Mouse (Mus musculus) cortical plate, adult 2 months (tissue): ENCODE measurements around the gene Vegfa. TPM values are rescaled to one million over a fixed set of nuclear protein-coding genes. Genes with fewer than 3 reads are reported as not detected.

ENCODE experiments used
- H3K27ac ChIP-seq: fragments of 200-500 bp; 2 replicates; pipeline ENCODE4 v1.5.1; 2012; ENCODE audit warnings: low read length, control low read depth, inconsistent platforms; ENCODE audit not compliant: insufficient read depth
- H3K4me1 ChIP-seq: fragments of 200-500 bp; 2 replicates; pipeline ENCODE4 v1.6.1; 2011; ENCODE audit warnings: low read length; ENCODE audit not compliant: control insufficient read depth, insufficient read depth
- H3K4me3 ChIP-seq: fragments of 200-500 bp; 2 replicates; pipeline ENCODE4 v1.5.1; 2011; ENCODE audit warnings: mild to moderate bottlenecking, low read length, control low read depth; ENCODE audit not compliant: insufficient read depth
- CTCF ChIP-seq: fragments of 200-500 bp; IDR thresholded peaks from 2 replicates; pipeline ENCODE4 v1.5.1; 2011; ENCODE audit warnings: mild to moderate bottlenecking, control low read depth, low read length; ENCODE audit not compliant: insufficient read depth; ENCODE audit errors: extremely low read depth
- POLR2A ChIP-seq: fragments of 200-500 bp; IDR thresholded peaks from 2 replicates; pipeline ENCODE4 v1.6.1; 2011; ENCODE audit warnings: mild to moderate bottlenecking, low read length, control low read depth; ENCODE audit not compliant: insufficient read depth; ENCODE audit errors: extremely low read depth
- polyA plus RNA-seq: library from polyadenylated mRNA; depleted of rRNA; stranded (reverse); fragments of >200 nt; gene quantifications from 2 replicates; pipeline ENCODE4 v1.2.3, GENCODE M21; 2012

Vegfa gene
- polyA plus RNA-seq, 1 experiment, result 138 TPM

DNA sequence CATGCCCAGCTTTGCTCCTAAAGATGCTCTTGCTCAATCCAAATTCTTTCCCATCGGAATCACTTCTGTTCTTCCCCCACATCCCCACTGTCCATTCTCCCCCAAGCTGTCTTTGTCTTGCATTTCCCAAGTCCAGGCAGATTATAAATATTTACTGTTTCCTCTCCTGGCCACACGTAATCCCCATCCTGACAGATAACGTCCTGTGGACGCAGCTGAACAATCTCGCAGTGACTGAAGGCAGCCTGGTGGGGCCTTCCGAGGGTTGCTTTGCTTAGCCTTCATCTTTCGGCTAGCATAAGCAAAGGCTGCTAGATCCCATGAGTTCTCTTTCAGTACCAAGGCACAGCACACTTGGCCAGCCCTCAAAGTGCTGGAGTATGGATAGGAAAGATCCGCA, 20.0 kb downstream of the Vegfa start:
- H3K4me1 ChIP-seq, result no peaks in the 10 kb centered on the region
- TF ChIP-seq CTCF (no peak), POLR2A (no peak)
- no peak overlapping the region for H3K27ac ChIP-seq
- H3K4me3 ChIP-seq, result no peak overlapping the region

DNA sequence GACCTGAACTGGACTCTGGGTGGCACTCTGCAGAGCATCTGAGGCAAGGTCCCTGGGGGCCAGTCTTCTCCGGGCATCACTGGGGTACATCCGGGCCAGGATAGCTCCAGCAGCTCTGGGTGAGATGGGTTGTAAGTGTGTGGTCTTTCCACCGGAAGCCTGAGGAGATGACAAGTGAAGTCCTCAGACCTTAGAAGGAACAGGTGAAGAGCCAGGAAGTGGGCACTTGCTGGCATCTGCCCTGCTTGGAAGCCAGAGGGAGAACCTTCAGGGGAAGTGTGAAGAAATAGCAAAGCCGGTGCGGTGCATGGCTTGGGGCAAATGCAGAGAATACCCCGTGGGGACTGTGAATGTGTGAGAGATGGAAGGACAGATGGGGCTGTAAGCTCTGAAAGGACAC, 21.7 kb downstream of the Vegfa start:
- H3K27ac ChIP-seq, result no peak overlapping the region
- no peaks in the 10 kb centered on the region for H3K4me1 ChIP-seq
- no peak overlapping the region for H3K4me3 ChIP-seq
- no peak for TF ChIP-seq POLR2A
- no peak for TF ChIP-seq CTCF

DNA sequence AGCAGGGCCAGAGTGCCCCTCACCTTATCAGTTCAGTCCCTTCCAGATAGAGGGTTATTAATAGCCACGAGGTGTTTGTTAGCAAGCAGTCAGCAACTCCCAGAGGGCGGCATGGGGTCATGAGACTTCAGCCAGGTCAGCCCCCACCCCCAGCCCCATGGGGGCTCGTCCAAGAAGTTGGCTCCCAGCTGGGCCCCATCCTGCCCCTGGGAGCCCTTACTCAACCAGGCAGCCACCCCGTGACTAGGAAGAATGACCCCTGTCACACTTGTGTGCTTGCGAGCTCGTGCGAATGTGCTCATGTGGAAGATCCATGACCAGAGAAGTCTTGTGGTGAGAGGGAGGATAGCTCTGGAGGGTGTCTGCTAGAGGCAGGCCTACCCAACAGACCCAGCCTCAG, 23.0 kb downstream of the Vegfa start:
- TF ChIP-seq POLR2A, result no peak
- TF ChIP-seq CTCF, result no peak
- H3K27ac ChIP-seq, result no peak overlapping the region
- no peaks in the 10 kb centered on the region for H3K4me1 ChIP-seq
- no peak overlapping the region for H3K4me3 ChIP-seq

DNA sequence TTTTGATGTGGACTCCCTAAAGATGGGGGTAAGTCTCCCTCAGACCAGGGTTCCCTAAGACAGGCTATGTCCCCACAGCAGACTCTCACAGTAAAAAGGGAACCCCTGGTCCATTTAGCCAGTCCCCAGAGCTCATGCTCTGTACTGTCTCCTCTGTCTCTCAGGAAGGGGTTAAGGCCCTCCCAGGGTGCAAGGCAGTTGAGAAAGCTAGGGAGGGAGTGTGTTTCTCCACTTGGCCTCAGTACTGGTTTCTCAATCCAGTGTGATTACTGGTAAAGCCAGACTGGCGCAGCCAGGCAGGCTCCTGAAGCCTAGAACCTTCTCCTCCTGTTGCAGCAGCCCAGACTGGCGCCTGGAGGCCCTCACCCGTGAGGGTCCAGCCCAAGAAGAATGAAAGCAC, 26.7 kb downstream of the Vegfa start:
- H3K4me3 ChIP-seq, result no peak overlapping the region
- H3K4me1 ChIP-seq, result no peaks in the 10 kb centered on the region
- H3K27ac ChIP-seq, result no peak overlapping the region
- TF ChIP-seq CTCF, result no peak
- no peak for TF ChIP-seq POLR2A

DNA sequence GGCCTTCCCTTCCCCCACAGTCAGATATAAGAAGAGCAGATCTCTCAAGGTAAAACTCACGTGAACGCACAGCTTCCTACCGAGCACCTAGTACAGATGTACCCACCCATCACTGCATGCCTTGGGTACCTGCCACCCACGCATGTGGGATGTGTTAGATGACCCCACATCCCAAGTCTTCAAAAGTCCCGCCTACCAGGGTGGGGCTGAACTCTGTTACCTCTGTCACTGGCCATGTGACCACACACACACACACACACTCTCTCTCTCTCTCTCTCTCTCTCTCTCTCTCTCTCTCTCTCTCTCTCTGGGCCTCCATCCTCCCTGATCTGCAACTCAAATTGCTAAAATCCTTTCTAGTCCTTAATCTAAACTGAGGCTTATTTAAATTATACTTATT, 27.7 kb downstream of the Vegfa start:
- no peaks in the 10 kb centered on the region for H3K4me1 ChIP-seq
- H3K4me3 ChIP-seq, result no peak overlapping the region
- no peak overlapping the region for H3K27ac ChIP-seq
- TF ChIP-seq CTCF (no peak), POLR2A (no peak)

DNA sequence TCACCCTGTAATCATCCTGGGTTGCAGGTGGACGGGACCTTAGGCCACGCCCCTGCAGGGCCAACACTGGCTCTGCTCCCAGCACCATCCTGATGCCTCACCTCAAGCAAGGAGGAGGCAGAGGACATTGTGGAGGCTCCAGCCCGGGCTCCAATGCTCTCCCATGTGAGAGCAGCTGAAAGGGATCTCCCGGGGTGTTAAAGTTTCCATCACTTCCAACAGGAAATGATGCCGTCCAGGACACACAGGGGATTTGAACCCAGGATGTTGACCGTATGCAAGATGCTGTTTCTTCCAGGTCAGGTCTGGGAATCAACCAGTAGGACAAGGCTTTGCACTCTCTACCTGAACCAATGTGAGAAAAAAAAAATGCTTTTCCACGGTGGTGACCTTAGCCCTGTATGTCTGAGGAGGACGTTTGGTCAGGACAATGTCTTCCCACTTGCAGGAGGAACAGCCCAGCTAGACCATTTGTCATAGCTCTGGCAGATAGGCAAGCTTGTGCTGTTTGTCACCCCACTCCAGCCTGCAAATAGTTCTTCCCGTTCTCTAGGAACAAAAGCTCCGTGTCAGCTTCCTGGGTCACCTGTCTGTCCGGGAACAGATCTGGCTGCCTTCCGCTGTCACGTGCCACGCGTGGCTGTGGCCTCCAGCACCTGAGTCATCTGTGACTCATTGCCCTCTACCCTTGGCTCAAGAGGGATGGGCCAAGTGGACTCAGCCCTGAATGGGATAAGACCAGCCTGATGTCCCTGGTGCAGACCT, 28.3 kb downstream of the Vegfa start:
- TF ChIP-seq CTCF (no peak), POLR2A (no peak)
- no peak overlapping the region for H3K27ac ChIP-seq

DNA sequence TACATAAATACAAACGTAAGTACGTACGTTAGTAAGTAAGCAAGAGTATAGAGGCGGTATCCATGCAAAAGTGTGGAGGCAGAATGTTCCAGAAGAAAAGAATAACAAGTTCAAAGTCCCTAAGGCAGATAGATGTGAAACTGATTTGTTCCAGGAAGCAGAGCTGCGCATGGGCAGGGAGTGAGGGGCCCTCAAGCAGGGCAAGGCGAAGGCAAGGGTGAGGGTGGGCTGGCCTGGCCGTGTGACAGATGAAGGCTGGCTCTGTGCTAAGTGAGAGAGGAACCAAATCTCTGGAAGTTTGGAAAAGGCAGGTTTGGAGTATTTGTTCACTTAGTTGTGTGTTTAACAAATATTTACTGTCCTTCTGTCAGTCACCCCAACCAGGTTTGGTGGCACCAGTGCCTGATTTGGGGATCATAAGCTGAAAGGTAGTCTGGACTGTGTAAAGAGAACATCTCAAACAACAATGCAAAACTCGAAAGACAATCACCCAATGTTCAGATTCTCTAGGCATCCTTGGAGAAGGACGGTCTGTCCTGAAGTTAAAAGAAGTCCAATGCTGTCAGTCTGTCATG, 32.7 kb downstream of the Vegfa start:
- Histone ChIP-seq H3K4me3 (no peak overlapping the region), H3K4me1 (no peaks in the 10 kb centered on the region), H3K27ac (no peak overlapping the region)
- TF ChIP-seq CTCF (no peak), POLR2A (no peak)

More for the DNA sequence above, 28.3 kb downstream of the Vegfa start:
- H3K4me3 ChIP-seq, result no peak overlapping the region
- H3K4me1 ChIP-seq, result no peaks in the 10 kb centered on the region

DNA sequence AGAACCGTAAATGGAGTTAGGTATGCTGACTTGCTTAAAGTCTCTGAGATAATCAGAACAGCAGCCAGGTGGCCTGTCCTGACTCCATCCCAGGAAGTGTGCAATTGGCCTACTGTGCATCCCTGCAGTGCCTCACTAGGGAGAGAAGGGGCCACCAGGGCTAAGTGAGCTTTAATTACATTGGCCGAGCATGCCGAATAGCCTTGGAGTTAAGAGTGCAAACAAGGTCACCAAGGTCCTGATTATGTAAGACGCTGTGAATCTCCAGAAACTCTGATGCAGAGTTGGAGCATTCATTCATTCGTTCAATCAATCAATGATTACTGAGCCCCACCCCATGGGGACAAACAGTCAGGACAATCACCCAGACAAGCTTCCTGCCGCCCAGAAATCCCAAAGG, 33.8 kb downstream of the Vegfa start:
- no peak overlapping the region for H3K4me3 ChIP-seq
- H3K27ac ChIP-seq, result no peak overlapping the region
- no peaks in the 10 kb centered on the region for H3K4me1 ChIP-seq
- TF ChIP-seq CTCF, result no peak
- TF ChIP-seq POLR2A, result no peak

DNA sequence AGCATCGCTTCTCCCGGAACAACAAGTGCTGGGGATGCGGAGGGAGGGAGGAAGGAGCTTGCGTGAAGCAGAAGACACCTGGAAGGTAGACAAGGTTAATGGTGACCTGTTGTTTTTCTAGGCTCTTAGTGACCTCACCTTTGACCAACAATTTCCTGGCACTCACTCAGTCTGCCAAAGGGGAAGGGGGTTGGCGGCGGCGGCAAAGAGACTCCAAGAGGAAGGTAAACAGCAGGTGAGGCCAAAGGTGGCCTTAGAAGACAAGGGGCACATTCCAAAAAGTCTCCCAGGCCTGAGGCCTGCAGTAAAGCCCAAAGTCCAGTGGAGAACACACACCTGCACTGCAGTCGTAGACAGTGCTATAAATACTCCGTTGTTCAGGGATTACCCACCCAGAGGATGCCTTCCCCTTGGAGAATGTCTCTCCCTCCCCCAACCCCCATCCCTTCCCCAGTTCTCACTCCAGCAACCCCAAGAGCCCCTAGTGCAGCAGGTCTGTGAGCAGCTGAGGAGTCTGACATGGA, 35.2 kb downstream of the Vegfa start:
- H3K27ac ChIP-seq, result no peak overlapping the region
- no peaks in the 10 kb centered on the region for H3K4me1 ChIP-seq
- TF ChIP-seq CTCF (no peak), POLR2A (no peak)
- H3K4me3 ChIP-seq, result no peak overlapping the region

DNA sequence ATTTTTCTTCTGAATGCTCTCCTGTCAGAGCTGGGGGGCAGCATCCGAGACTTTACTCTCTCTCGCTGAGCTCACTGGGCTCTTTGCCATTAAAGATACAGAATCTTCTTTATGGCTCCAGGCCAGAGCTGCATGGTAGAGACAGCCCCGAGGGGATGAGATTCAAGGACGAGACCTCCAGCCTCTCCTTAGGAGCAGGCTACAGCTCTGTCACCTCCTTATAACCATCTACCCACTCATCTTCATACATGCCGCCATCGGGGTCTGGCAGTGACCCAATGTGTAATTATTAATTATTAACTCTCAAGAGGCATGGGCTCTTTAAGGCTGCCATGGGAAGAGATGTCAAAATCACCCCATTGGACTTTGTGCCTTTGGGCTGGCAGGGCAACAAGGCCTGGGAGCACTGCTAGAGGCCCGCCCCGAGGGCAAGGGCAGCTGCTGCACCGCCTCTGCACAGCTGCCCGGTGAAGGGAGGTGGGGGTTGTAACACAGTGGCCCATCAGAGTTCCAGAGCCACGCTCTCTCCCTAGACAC, 37.8 kb downstream of the Vegfa start:
- no peaks in the 10 kb centered on the region for H3K4me1 ChIP-seq
- H3K27ac ChIP-seq, result no peak overlapping the region
- no peak for TF ChIP-seq POLR2A
- TF ChIP-seq CTCF, result no peak
- H3K4me3 ChIP-seq, result no peak overlapping the region
